Mouse (Mus musculus): ENCODE results near the gene Pdia4.
"Not testable (repeated sequence)": the region's sequence is repeated elsewhere in the genome, so short reads cannot be mapped to it uniquely, and the experiment has no call there.

Pdia4 gene

GRCm38 (mm10) chr6:47813257-47813878, at the start of gene Pdia4:
Gene Pdia4 (minus strand): TSS chr6:47813430.
- peak; percentile 99 to 100 for DNase-seq (ENCODE audit: low spot score in 2 of 2)

- DNase-seq (ENCODE audit: low spot score in 2 of 2), result not testable (repeated sequence)
These were observed 44.5 kb upstream of the Pdia4 start for GRCm38 (mm10) chr6:47857729-47858128.

- DNase-seq (ENCODE audit: low spot score in 2 of 2), result no peak
These were observed 44.0 kb upstream of the Pdia4 start for GRCm38 (mm10) chr6:47857241-47857640.

- DNase-seq (ENCODE audit: low spot score in 2 of 2), result no peak
These were observed 32.5 kb upstream of the Pdia4 start for GRCm38 (mm10) chr6:47845779-47846178.

- DNase-seq (ENCODE audit: low spot score in 2 of 2), result no peak
These were observed 29.1 kb upstream of the Pdia4 start for GRCm38 (mm10) chr6:47842337-47842736.

DNA sequence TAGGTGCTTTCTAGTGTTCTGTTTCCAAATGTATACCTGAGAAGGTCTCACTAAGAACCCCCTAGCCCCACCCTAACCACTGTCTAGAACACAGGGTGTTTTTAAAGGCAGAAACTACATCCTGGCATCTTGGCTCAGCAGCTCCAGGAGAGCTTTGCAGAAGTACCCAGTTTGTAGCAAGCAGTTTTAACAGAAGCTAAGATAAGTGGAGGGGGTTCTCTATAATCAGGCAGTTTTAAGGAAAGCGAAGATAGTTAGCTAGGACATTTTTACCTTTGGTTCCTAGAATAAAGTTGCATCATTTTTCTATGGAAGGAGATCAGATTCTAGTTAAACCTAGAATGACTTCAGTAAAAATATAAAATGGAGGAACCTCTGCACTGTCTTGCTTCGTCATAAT, 28.6 kb upstream of the Pdia4 start:
- DNase-seq (ENCODE audit: low spot score in 2 of 2), result no peak

GRCm38 (mm10) chr6:47841077-47841476, 27.8 kb upstream of the Pdia4 start:
- DNase-seq (ENCODE audit: low spot score in 2 of 2), result no peak

DNA sequence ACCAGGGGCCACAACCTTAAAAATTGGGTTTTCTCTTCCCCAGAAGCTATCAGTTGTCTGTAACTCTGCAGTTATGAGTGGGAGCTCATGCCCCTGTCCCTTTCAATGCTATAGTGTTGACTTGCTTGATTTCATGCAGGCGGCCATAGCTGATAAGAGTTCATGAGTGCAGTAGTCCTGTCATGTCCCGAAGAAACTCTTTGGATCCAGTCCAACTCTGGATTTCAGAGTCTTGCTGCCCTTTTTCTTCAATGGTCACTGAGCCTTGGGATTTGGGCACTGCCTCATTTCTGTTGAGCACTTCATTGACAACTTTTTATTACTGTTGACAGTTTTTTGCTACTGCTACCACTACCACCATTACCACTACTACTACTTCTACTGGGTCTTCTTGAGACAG, 24.4 kb upstream of the Pdia4 start:
- no peak for DNase-seq (ENCODE audit: low spot score in 2 of 2)

DNA sequence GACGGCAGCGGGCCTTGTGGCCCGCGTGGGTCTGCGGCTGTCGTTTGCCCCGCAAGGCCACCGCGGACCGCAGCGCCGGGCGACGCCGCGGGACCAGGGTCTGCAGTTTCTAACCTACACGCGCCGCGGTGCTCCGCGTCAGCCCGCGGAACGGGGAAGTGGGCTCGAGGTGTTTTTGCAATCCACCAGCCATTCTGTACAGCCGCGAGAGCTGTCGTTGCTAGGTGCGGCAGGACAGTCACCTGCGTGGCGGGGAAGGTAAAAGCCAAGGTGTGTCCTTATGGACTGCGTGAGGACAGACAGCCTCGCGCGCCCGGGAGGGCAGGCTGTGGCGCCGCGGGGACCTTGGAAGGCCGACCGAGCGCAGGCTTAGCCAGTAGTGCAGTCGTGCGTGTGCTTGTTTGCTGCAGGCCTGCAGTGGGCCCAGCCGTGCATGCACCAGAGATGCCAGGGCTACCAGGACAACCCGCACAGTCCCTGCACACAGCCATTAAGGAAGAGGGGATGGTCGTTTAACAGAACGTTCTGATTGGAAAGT, 22.8 kb upstream of the Pdia4 start:
- peak; percentile 50 to 62 for DNase-seq (ENCODE audit: low spot score in 2 of 2)

GRCm38 (mm10) chr6:47835482-47835983, 22.3 kb upstream of the Pdia4 start, which contains the start of gene Zfp398:
Gene Zfp398 (plus strand): TSS chr6:47835661.
- peak; percentile 95 to 97 for DNase-seq (ENCODE audit: low spot score in 2 of 2)

DNA sequence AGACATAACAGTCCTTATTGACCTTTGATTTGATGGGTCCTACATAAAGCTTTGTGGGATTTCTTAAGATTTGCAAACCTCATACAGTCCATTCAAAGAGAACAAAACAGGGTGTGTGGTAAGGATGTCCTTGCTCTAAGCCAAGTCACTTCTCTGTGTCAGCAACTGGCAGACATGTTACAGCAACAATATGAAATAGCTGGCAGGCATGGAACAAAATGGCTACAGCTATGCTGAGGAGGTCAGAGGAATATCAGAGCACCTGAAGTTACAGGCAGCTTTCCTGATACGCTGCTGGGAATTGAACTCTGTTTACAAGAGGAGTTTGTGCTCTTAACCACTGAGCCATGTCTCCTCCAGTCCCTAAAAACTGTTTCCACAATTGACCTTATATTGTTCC, 19.0 kb upstream of the Pdia4 start:
- no peak for DNase-seq (ENCODE audit: low spot score in 2 of 2)

DNA sequence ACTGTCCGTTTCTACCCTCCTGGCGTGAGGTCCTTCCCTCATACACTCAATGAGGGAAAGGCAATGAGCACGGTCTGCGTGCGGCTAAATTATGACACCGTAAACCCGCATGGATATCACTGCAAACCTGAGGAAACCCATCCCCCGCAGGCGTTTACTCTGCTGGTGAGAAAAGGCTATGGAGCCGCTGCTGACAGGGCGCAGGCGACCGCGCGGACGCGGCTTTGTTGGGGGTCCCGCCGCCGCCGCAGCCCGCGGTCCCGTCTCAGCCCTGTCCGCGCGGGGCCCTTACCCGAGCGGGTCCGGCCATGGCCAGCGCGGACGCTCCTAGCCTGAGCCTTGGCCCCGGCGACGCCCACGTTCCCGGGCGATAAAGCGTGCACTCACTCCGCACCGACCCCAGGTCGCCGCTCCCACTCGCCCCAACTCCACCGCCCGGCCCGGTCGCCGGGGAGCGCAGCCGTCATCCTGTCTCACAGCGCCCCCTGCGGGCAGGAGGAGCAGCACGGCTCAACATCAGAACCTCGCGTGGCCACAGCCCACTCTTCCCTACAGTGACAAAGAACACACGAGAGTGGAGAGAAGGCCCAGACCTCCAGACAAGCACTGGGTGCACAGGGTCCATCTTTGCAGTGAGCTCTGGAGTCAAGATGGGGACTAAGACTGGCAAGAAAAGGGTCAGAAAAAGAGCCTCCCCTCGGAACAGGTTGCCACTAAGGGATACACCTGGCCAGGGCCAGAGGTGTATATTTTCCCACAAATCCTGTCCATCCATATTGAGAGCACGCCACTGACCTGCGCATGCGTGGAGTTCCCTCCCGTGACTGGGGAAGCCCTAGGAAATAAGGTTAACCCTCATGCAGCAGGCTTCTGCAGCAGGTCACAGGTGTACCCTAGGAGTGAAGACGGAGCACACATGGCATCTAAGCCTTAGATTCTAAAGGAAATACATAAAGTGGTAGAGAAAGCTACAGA, 17.2 kb upstream of the Pdia4 start, which contains the start of gene Zfp786:
Gene Zfp786, minus strand, starts transcription at position 764 of the 975 bp plus-strand sequence.
- DNase-seq (ENCODE audit: low spot score in 2 of 2), result peak; percentile 90 to 92

DNA sequence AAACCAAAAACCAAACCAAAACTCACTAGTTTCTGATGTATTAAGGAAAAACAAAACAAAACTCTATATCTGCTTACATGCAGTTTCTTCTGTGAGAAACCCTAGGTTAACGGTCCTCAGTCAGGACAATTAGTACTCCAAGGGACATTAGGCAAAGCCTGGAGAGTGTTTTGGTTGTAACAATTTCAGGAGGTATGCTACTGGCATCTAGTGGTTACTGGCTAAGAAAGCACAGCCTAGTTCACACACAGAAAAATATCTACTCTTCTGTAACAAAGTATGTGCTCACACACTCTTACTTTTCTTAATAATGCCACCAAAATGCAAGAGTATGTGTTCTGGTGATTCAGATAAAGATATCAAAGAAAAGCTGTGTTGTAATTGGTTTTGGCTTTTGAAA, 15.7 kb upstream of the Pdia4 start:
- no peak for DNase-seq (ENCODE audit: low spot score in 2 of 2)

DNA sequence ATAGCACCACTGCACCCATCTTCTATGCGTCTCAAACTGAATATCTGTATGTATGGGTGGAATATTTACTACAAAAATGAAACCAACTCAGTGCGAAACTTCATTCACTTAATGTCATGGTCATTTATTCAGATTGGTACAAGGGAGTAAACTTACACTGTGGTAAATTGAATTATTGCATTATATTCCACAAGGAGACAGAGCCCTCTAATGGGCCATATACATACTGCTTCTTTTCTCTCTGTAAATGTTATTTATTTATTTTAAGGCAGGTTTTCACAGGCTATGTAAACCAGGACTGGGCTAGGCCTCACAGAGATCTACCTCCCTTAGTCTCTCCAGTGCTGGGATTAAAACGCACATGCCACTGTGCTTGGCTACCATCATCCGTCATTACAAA, 14.2 kb upstream of the Pdia4 start:
- no peak for DNase-seq (ENCODE audit: low spot score in 2 of 2)

GRCm38 (mm10) chr6:47824241-47824640, 11.0 kb upstream of the Pdia4 start:
- no peak for DNase-seq (ENCODE audit: low spot score in 2 of 2)

GRCm38 (mm10) chr6:47821776-47822175, 8.5 kb upstream of the Pdia4 start:
- DNase-seq (ENCODE audit: low spot score in 2 of 2), result no peak

GRCm38 (mm10) chr6:47821236-47821635, 8.0 kb upstream of the Pdia4 start:
- no peak for DNase-seq (ENCODE audit: low spot score in 2 of 2)

GRCm38 (mm10) chr6:47819626-47820325, 6.5 kb upstream of the Pdia4 start:
- DNase-seq (ENCODE audit: low spot score in 2 of 2), result no peak

DNA sequence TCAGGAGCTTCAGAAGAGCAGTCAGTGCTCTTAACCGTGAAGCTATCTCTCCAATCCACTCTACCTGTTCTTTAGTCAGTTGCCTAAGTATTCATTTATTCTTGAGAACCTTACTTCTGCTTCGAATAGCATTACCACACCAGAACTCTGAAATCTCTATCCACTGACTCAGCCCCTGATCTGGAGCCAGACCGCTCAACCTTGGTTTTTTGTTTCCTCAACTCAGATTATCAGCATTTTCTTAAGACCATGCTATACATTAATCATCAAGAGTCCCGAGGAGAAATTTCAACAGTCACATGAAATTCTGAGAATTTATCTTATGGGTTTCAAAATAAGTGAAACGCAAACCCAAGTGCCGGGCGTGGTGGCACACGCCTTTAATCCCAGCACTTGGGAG, 5.5 kb upstream of the Pdia4 start:
- no peak for DNase-seq (ENCODE audit: low spot score in 2 of 2)

DNA sequence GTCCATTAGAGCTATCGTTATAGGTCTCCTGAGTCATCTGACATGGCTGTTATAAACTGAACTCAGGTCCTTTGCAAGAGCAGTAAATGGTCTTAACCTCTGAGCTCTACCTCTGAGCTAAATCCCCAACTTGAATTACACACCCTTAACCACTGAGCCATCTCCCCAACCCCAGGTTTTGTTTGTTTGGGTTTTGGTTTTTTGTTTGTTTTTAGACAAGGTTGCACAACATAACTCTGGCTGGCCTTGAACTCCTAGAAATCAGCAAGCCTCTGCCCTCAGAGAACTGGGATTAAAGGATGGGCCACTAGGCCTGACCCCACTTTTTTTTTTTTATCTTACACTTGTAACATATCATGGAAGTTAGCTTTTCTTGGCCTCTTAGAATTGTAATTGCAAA, 2.9 kb upstream of the Pdia4 start:
- no peak for DNase-seq (ENCODE audit: low spot score in 2 of 2)

- no peak for DNase-seq (ENCODE audit: low spot score in 2 of 2)
These were observed 837 bp downstream of the Pdia4 start for GRCm38 (mm10) chr6:47812271-47812915.

Measured in frontal cortex, postnatal 36 days (tissue).